Mouse (Mus musculus): ENCODE measurements around the gene Olfr283. TPM values are rescaled to one million over a fixed set of nuclear protein-coding genes. Genes with fewer than 3 reads are reported as not detected.
"Not testable (repeated sequence)": the region's sequence is repeated elsewhere in the genome, so short reads cannot be mapped to it uniquely, and the experiment has no call there.

Gene Olfr283
- polyA plus RNA-seq (2015; fragmentation: Nextera tagmentation; extraction: Ambion mirVana), result not detected in 2 replicates

GRCm38 (mm10) chr15:98380846-98381245 lies at the start of gene Olfr283:
TSS of gene Olfr283 (minus strand) at chr15:98380946.
- H3K27ac ChIP-seq, result no peak within 1 kb of the TSS
- H3K4me1 ChIP-seq, result no peaks in the 10 kb centered on the region
- no peak for ATAC-seq (ENCODE audit: borderline replicate concordance, extremely low read depth, low FRiP score, low TSS enrichment)
- no peaks in the 10 kb centered on the region for H3K36me3 ChIP-seq
- no peaks in the 10 kb centered on the region for H3K27me3 ChIP-seq
- no peak within 1 kb of the TSS for H3K9ac ChIP-seq
- H3K4me3 ChIP-seq, result no peak within 1 kb of the TSS
- no peaks in the 10 kb centered on the region for H3K9me3 ChIP-seq
- H3K4me2 ChIP-seq, result no peak within 1 kb of the TSS
- 81% methylated on average over 6 of the region's 6 CpGs for WGBS

GRCm38 (mm10) chr15:98425188-98425587 lies 44.4 kb upstream of the Olfr283 start:
- Histone ChIP-seq H3K4me3 (no peak overlapping the region), H3K36me3 (no peaks in the 10 kb centered on the region), H3K9me3 (no peaks in the 10 kb centered on the region), H3K27me3 (no peaks in the 10 kb centered on the region), H3K4me2 (no peak overlapping the region), H3K9ac (no peak overlapping the region), H3K4me1 (0 out of 2 replicates have a peak, but pooled peaks cover 6% of the 10 kb centered on the region), H3K27ac (no peak overlapping the region)
- 78% methylated on average over 7 of the region's 7 CpGs for WGBS
- ATAC-seq (ENCODE audit: borderline replicate concordance, extremely low read depth, low FRiP score, low TSS enrichment), result no peak

- H3K4me2 ChIP-seq, result no peak overlapping the region
- H3K27me3 ChIP-seq, result no peaks in the 10 kb centered on the region
- no peak overlapping the region for H3K9ac ChIP-seq
- no peaks in the 10 kb centered on the region for H3K9me3 ChIP-seq
- no peak overlapping the region for H3K4me3 ChIP-seq
- no peak for ATAC-seq (ENCODE audit: borderline replicate concordance, extremely low read depth, low FRiP score, low TSS enrichment)
- H3K27ac ChIP-seq, result no peak overlapping the region
- 49% methylated on average over 6 of the region's 6 CpGs for WGBS
- H3K36me3 ChIP-seq, result no peaks in the 10 kb centered on the region
- 0 out of 2 replicates have a peak, but pooled peaks cover 6% of the 10 kb centered on the region for H3K4me1 ChIP-seq
These were observed 44.0 kb upstream of the Olfr283 start for GRCm38 (mm10) chr15:98424753-98425152.

GRCm38 (mm10) chr15:98424326-98424725 lies 43.6 kb upstream of the Olfr283 start:
- WGBS, result 60% methylated on average over 14 of the region's 14 CpGs
- no peaks in the 10 kb centered on the region for H3K27me3 ChIP-seq
- 0 out of 2 replicates have a peak, but pooled peaks cover 6% of the 10 kb centered on the region for H3K4me1 ChIP-seq
- no peak for ATAC-seq (ENCODE audit: borderline replicate concordance, extremely low read depth, low FRiP score, low TSS enrichment)
- H3K4me3 ChIP-seq, result no peak overlapping the region
- H3K36me3 ChIP-seq, result no peaks in the 10 kb centered on the region
- H3K9ac ChIP-seq, result no peak overlapping the region
- no peak overlapping the region for H3K27ac ChIP-seq
- peak overlapping the region; percentile 13; the same call in 1 of the 2 replicates for H3K4me2 ChIP-seq
- no peaks in the 10 kb centered on the region for H3K9me3 ChIP-seq

- ATAC-seq (ENCODE audit: borderline replicate concordance, extremely low read depth, low FRiP score, low TSS enrichment), result no peak
- H3K9me3 ChIP-seq, result no peaks in the 10 kb centered on the region
- H3K27ac ChIP-seq, result no peak overlapping the region
- H3K4me3 ChIP-seq, result no peak overlapping the region
- H3K4me2 ChIP-seq, result no peak overlapping the region
- no peaks in the 10 kb centered on the region for H3K36me3 ChIP-seq
- 0 out of 2 replicates have a peak, but pooled peaks cover 6% of the 10 kb centered on the region for H3K4me1 ChIP-seq
- H3K27me3 ChIP-seq, result no peaks in the 10 kb centered on the region
- no peak overlapping the region for H3K9ac ChIP-seq
- 45% methylated on average over 4 of the region's 4 CpGs for WGBS
These were observed 40.2 kb upstream of the Olfr283 start for GRCm38 (mm10) chr15:98420897-98421296.

- 45% methylated on average over 6 of the region's 7 CpGs for WGBS
- H3K27ac ChIP-seq, result no peak overlapping the region
- no peak for ATAC-seq (ENCODE audit: borderline replicate concordance, extremely low read depth, low FRiP score, low TSS enrichment)
- H3K9me3 ChIP-seq, result no peaks in the 10 kb centered on the region
- H3K4me2 ChIP-seq, result no peak overlapping the region
- no peaks in the 10 kb centered on the region for H3K4me1 ChIP-seq
- H3K9ac ChIP-seq, result no peak overlapping the region
- H3K4me3 ChIP-seq, result no peak overlapping the region
- no peaks in the 10 kb centered on the region for H3K27me3 ChIP-seq
- no peaks in the 10 kb centered on the region for H3K36me3 ChIP-seq
These were observed 37.4 kb upstream of the Olfr283 start for GRCm38 (mm10) chr15:98418096-98418495.

- not testable (repeated sequence) for ATAC-seq (ENCODE audit: borderline replicate concordance, extremely low read depth, low FRiP score, low TSS enrichment); H3K27ac ChIP-seq; H3K4me1 ChIP-seq; H3K9me3 ChIP-seq; H3K36me3 ChIP-seq; H3K4me2 ChIP-seq; H3K9ac ChIP-seq; H3K27me3 ChIP-seq; H3K4me3 ChIP-seq
- WGBS, result 86% methylated on average over 1 of the region's 3 CpGs
These were observed 36.5 kb upstream of the Olfr283 start for GRCm38 (mm10) chr15:98417285-98417684.

GRCm38 (mm10) chr15:98416802-98417201 lies 36.1 kb upstream of the Olfr283 start:
- not testable (repeated sequence) for H3K9me3 ChIP-seq; H3K9ac ChIP-seq; H3K27me3 ChIP-seq; H3K4me1 ChIP-seq; H3K36me3 ChIP-seq; ATAC-seq (ENCODE audit: borderline replicate concordance, extremely low read depth, low FRiP score, low TSS enrichment); H3K4me2 ChIP-seq; H3K27ac ChIP-seq; H3K4me3 ChIP-seq

- 67% methylated on average over 4 of the region's 4 CpGs for WGBS
- H3K4me2 ChIP-seq, result no peak overlapping the region
- H3K4me1 ChIP-seq, result no peaks in the 10 kb centered on the region
- no peak for ATAC-seq (ENCODE audit: borderline replicate concordance, extremely low read depth, low FRiP score, low TSS enrichment)
- H3K27ac ChIP-seq, result no peak overlapping the region
- H3K27me3 ChIP-seq, result no peaks in the 10 kb centered on the region
- H3K9me3 ChIP-seq, result no peaks in the 10 kb centered on the region
- no peak overlapping the region for H3K4me3 ChIP-seq
- H3K9ac ChIP-seq, result no peak overlapping the region
- H3K36me3 ChIP-seq, result no peaks in the 10 kb centered on the region
These were observed 35.2 kb upstream of the Olfr283 start for GRCm38 (mm10) chr15:98415996-98416395.

- Histone ChIP-seq H3K4me1 (no peaks in the 10 kb centered on the region), H3K9ac (no peak overlapping the region), H3K36me3 (no peaks in the 10 kb centered on the region), H3K9me3 (no peaks in the 10 kb centered on the region), H3K27me3 (no peaks in the 10 kb centered on the region), H3K4me2 (no peak overlapping the region), H3K27ac (no peak overlapping the region), H3K4me3 (no peak overlapping the region)
- 91% methylated on average over 5 of the region's 9 CpGs for WGBS
- no peak for ATAC-seq (ENCODE audit: borderline replicate concordance, extremely low read depth, low FRiP score, low TSS enrichment)
These were observed 29.5 kb upstream of the Olfr283 start for GRCm38 (mm10) chr15:98410249-98410648.

GRCm38 (mm10) chr15:98409635-98410034 lies 28.9 kb upstream of the Olfr283 start:
- Histone ChIP-seq H3K4me3 (no peak overlapping the region), H3K27ac (no peak overlapping the region), H3K4me1 (no peaks in the 10 kb centered on the region), H3K9me3 (no peaks in the 10 kb centered on the region), H3K36me3 (no peaks in the 10 kb centered on the region), H3K4me2 (no peak overlapping the region), H3K9ac (no peak overlapping the region), H3K27me3 (no peaks in the 10 kb centered on the region)
- no peak for ATAC-seq (ENCODE audit: borderline replicate concordance, extremely low read depth, low FRiP score, low TSS enrichment)
- 78% methylated on average over 2 of the region's 2 CpGs for WGBS

GRCm38 (mm10) chr15:98408406-98409060 lies 27.8 kb upstream of the Olfr283 start:
- Histone ChIP-seq H3K9me3 (no peaks in the 10 kb centered on the region), H3K27ac (no peak overlapping the region), H3K4me3 (no peak overlapping the region), H3K36me3 (no peaks in the 10 kb centered on the region), H3K27me3 (no peaks in the 10 kb centered on the region), H3K4me1 (no peaks in the 10 kb centered on the region), H3K9ac (no peak overlapping the region), H3K4me2 (no peak overlapping the region)
- 66% methylated on average over 17 of the region's 17 CpGs for WGBS
- no peak for ATAC-seq (ENCODE audit: borderline replicate concordance, extremely low read depth, low FRiP score, low TSS enrichment)

- ATAC-seq (ENCODE audit: borderline replicate concordance, extremely low read depth, low FRiP score, low TSS enrichment), result no peak
- Histone ChIP-seq H3K27ac (no peak overlapping the region), H3K4me1 (no peaks in the 10 kb centered on the region), H3K27me3 (no peaks in the 10 kb centered on the region), H3K9ac (no peak overlapping the region), H3K9me3 (no peaks in the 10 kb centered on the region), H3K4me2 (no peak overlapping the region), H3K4me3 (no peak overlapping the region), H3K36me3 (no peaks in the 10 kb centered on the region)
- WGBS, result 88% methylated on average over 10 of the region's 10 CpGs
These were observed 21.6 kb upstream of the Olfr283 start for GRCm38 (mm10) chr15:98402356-98402755.

Measured in lung, embryonic 15.5 days (tissue).